Mouse (Mus musculus) spleen, adult 12 weeks (tissue): ENCODE data around the gene Ate1.
A peak's percentile ranks its signal among the peaks of the same experiment; 100 is the strongest.
"Not testable (repeated sequence)": the region's sequence is repeated elsewhere in the genome, so short reads cannot be mapped to it uniquely, and the experiment has no call there.

Experiments
- DNase-seq: peaks from one replicate; pipeline ENCODE4 v3.0.0; 2022; ENCODE audit warnings: low spot score

Gene Ate1

DNA sequence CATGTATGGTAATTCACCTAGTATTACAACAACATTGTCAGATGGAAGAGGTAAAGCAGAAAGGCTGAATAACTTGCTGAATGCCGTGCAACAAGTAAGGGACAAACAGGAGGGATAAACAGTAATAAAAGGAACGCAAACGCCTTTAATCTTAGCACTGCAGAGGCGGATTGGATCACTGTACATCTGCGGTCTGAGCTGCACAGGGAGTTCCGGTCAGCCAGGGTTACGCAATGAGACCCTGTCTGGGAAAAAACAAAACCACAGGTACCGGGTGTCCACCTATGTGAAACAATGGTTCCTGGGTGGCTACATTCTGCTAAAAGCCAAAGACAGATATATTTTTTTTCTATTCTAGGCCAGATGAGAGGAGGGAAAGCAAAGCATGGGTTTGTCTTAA lies 3.3 kb upstream of the Ate1 start:
- no peak for DNase-seq

DNA sequence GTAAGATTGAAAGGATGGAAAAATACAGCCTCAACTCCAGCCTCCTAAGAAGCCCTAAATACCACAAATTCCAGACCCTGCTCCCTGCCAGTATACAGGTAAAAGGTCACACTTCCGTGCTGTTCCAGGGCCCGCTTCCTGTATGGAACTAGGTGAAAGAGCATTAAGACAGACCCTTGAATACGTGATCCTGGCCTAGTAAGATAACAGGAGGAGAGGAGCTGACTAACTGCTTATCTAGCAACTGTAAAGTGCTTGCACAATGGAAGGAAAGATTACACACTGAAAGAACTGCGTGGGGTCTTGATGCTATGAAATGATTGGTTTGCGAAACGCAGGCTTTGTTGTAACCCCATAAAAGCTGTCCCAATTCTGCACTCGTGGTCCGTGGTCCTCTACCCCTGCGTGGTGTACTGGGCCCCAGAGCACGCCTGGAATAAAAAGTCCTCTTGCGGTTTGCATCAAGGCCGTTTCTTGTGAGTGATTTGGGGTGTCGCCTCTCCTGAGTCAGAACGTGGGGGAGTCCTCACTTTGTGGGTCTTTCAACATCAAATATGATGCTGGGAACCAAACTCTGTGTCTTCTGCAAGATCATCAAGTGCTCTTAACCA lies 748 bp upstream of the Ate1 start:
- no peak for DNase-seq

DNA sequence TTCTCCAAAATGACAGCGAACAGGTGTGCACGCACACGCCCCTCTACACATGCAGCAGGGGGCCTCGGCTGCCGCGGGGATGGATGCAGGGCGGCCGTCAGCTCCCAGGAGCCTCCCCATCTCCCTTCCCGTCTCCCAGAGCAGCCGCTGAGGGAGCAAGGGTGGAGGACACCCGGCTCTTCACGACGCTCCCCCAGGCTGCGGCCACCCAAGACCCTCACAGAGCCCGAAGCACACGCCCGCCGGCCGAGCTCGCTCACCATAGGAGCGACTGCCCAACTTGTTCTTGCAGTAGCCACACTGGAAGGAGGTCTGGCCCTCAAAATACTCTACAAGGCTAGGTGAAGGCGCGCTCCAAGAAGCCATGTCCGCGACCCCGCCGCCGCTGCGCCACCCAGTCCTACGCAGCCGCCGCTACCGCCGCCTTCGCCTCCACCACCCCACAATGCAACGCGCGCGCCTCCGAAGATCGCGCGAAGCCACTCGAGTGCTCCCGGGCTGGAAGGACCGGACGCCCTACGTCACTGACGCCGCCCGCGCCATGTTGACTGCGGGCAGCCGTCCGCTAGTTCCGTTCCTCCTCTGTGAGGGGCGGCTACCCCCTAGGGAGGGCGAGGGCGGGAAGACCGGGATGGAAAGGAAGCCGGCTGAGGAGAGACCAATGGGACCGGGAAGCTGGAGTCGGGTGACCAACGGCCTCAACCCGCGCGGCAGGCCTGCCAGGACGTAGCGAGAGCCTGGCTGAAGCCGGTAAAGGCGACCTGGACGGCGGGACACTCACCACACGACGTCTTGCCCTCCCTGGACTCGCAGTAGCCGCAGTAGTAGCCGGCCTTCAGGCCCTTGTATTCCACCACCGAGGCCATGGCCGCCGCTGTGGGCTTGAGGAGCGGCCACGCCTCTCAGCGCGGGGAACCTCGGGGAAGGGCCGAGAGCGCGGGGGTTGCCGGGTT lies 797 bp downstream of the Ate1 start:
- DNase-seq, result peak; percentile 89

DNA sequence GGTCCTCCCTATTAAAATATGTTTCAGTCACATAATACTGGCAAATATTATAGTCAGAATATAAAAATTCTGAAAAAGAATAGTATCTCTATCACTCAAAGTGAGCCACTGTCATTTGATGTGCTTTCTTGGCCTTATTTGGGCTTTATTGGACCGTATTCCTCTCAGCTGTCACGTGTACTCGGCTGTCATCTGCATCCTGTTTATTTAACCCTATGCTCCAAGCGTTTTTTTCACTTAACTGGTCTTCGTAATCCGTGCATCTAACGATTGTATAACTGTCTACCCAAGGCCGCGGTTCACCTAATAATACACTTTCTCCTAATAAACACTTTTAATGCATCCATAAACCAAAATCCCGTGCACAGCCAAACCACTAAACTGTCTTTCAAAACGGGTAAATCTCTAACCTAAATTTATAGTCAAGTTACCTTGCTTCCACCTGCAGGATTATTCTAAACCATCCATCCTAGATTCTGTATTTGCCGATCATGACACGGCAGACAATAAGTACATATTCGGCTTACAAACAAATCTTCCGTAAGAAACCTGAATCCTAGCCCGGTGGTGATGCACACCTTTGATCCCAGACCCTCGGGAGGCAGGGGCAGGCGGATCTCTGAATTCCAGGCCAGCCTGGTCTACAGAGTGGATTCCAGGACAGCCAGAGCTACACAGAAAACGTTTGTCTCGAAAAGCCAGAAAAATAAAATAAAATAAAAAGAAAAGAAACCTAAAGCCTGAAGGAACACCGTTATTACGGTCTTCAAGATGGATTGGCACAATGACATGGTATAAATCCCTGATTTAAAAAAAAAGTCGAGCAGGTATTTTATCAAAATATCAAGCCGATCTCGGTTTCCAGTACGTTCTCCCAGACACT lies 1.7 kb downstream of the Ate1 start:
- DNase-seq, result no peak

DNA sequence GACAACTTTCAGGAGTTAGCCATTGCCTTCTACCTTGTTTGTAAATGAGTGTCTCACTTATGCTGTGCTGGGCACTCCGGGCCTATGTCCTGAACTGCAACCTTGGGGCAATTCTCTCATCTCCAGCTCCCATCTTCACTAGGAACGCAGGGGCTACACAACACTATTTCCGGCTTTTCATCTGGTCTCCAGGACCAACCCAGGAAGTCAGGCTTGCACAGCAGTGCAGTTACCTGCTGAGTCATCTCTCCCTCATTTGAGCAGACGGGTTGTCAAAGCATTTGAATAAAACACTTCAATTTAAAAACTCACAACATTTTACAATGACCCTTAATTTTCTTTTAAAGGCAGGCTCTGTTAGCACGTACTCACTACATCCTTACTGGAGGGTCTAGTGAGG lies 9.9 kb downstream of the Ate1 start:
- no peak for DNase-seq

DNA sequence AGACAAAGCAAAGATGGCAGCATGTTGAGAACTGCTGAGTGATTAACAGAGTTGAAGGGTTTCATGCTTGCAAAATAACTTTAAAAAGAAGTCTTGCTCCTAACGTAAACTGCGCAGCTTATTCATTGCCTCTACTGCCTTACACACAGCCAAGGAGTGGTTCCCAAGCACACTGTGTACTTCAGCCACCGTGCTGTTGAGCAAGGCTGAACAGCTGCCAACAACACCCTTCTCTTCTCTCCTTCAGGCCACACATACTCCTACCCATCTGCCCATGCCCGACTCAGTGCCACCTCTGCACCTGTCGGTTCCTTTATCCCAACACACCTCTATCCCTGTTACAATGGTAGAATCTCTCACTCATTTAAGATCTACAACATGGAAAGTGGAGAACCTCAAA lies 17.2 kb downstream of the Ate1 start:
- no peak for DNase-seq

DNA sequence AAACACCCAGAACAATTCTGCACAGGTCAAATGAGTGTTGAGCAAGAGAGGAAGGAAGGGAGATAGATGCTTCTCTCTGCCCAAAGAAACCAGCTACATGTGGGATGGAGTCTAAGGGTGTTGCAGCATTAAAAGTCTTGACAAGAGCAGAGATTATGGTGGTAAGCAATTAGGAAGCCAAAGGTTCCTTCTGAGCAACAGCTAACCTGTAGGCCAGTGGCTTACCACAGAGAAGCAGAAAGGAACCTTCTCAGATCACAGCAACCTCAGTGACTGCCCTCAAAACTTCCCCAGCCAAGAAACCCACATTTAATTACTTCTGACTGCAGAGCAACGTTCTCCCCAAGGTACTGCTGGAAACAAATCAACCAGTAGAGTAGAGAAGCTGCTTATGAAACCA lies 18.7 kb downstream of the Ate1 start:
- no peak for DNase-seq

DNA sequence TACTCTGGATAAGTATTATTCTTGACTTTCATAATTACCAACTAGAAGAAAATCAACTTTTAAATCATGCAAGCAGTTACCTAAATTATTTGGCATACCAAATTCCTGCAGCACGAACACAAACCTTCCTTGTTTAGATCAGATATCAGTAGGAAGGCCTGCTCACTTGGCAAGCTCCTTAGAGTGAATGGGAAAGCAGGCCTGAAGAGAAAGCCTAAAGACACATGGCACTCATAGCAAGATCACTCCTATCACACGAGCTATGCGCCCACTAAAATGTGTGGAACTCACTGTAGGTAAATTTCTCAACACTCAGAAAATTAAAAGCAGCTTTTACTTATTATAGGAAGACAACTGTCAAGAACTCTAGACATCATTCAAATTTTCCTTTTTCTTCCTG lies 26.8 kb downstream of the Ate1 start:
- no peak for DNase-seq

DNA sequence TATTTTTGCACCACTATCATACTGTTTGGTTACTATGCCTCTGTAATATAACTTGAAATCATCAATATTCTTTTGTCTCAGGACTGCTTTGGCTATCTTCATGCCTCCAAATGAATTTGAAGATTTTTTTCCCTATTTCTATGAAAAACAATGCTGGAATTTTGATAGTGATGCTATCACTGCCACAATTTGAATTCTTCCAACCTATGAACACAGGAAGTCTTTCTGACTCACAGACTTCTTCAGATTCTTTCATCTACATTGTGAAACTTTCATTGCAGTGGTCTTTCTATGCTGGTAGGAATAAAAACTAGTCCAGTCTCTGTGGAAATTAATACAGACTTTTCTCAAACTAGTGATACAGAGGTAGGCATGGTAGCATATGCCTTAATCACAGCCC lies 28.1 kb downstream of the Ate1 start:
- DNase-seq, result no peak

DNA sequence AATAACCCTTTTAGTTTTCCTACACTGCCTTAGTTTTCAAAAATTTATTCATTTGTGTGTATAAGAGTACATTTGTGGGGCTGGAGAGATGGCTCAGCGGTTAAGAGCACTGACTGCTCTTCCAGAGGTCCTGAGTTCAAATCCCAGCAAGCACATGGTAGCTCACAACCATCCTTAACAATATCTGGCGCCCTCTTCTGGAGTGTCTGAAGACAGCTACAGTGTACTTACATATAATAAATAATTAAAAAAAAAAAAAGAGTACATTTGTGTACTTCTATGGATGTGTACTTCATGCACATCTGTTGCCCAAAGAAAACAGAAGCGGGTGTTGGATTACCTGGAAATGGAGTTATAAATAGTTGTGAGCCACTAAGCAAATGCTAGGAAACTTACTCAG lies 41.2 kb downstream of the Ate1 start:
- not testable (repeated sequence) for DNase-seq

DNA sequence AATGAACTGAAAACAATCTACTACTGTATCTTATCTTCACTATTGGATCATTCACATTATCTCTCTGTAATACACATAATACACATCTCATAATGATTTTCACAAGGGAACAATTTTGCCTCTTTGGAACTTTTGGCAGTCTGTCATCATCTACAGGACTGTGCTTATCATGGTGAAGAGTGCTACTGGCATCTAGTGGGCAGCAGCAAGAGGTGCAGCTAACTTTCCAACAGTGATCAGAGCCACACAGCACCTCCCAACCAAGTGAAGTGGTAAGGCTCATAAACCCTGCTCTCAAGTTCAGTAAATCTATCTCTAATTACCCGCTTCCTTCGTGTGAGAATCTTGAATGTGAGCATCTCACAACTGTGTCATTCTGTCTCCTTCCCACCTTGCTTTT lies 44.2 kb downstream of the Ate1 start:
- no peak for DNase-seq

DNA sequence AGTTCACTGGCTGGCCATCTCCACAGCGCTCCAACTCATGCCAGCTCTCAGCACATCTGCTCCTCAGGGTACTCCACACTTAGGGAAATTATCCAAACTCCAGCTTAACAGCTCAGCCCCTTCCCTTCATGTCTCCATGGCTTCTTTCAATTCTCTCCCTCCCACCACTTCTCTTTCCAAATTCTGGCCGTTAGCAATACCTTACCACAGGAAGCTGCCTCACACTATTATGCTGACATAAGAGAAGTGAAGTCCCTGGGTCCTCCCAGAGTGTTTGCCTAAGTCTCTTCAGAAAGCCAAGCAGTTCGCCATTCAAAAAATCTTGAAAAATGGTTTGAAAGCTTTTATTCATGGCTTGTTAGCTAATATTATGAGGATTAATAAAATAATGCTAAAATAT lies 46.3 kb downstream of the Ate1 start:
- no peak for DNase-seq

DNA sequence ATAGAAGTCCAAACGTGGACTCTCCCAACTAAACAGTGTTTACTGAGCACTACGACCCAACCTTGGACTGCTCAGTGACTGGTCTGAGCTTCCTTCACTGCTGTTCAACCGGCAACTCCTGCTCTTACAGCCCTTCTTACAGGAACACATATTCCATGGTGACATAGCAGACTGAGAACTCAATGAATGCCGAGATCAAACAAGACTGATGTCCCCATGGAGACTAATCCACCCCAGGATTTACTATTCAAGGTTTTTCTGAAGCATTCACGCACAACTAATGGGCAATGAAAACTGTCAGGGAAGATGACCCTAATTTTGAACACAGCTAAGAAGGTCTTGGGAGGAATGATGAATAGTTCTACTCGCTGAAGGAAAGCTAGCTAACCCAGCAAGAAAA lies 47.5 kb downstream of the Ate1 start:
- no peak for DNase-seq

DNA sequence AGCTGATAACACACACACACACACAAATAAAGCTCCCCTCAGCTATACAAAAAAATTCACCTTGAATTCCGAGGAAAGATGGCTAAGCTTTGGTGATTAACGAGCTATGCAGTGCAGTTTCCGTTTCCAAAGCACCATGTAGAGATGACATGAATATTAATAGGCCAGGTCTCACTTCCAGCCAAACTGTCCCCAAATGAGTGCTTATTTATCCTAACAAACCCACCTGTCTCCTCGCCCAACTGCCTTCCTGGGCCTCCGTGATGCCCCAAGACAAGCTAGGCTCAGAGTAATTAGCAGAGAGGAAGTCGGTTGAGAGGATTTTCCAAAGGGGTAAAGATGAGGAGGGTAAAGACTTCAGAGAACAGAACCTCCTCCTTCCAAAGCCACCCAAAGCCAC lies 49.1 kb downstream of the Ate1 start:
- no peak for DNase-seq

DNA sequence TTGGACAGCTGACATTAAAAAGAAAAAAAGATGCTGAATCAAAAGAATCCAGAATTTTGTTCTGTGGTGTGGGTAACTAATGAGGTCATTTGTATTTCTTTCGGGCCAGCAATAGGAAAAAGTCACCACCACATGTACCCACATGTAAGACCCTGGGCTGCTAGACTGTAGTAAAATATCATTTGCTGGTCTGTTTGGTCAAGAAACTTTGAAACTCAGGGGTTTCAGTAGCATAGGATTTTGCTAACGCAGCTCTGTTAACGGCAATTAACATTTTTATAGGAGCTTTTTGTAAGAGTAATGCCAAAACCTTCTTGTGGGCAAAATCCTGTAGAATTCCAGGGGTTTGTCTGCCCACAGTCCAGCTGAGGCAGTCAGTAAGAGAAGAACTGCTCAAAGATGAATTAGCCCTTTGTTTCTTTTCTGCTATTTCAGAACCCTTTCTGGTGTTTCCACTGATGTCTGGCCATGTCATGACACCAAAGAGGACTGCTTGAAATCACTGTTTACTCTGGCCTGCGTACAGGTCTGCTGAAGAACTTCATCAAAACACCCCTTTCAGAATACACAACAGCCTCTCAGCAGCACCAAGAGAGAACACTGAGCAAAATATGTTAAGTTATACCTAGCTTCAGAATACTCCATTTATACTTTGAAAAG lies 64.5 kb downstream of the Ate1 start:
- DNase-seq, result no peak

DNA sequence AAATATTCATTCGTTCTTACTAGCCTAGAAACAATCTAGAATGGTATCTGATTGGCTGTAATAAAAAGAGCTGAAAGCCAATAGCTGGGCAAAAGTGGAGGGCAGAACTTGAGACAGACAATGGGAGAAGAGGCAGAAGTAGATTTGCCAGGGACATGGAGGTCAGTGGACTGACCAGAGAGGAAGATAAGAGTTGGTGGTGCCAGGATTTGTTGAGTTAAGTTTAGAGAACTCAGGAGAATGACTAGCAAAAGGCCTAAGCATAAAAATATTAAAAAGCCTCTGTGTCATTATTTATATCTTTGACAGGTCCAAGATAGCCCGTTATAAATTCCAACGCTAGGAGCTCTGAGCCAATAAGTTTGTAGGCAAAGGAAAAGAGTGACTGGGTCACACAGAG lies 65.9 kb downstream of the Ate1 start:
- no peak for DNase-seq

DNA sequence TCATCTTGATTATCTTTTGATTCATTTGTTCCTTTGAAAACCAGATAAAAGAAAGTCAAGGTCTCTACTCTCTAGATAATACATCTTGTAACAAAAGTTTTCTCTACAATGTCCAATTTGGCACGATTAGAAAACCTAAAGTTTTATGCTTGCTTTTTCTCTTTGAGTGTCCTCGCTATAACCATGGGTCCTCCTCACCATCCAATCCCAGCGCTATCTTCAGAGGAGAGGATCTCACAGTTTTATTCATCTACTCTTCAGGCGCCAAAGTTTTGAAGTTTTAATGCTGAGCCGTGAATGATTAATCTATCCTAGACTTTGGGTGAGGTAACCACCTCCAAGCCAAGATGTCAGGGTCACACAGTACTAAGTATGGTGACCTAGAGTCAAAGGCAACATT lies 84.4 kb downstream of the Ate1 start:
- no peak for DNase-seq

DNA sequence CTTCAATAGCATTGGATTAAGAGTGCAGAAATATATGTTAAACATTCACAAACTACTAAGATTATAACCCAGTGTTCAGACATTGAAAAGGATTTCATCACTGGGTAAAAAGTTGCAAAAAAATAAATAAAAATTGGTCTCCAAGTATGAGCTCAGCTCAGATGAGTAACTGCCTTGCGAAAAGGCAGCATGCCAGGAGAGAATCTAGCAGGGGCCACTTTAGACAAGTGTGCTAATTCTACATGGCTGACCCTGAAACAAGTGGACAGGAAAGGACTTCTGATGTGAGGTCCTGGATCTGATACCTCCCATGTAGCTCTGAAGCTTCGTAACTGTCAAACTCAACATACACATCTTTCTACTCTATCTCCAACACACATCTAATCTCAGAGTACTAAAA lies 88.0 kb downstream of the Ate1 start:
- no peak for DNase-seq

DNA sequence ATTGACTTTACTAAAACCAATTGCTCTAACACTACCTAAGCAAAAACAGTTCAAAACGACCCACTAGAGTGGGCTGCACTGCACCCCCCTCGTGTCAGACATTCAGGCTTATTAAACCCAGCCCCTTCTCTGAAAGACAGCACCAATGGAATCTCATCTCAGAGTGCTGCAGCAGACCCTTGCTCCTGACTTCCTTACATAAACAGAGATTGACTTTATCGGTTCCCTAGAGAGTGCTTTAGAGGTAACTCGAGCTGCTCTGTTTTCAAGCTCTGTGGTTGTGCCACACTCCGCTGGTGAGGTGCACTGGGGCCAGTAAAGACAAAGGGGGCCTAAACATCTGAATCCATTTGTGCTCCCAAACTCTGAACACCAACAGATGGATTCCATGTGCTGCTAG lies 93.6 kb downstream of the Ate1 start:
- DNase-seq, result no peak

DNA sequence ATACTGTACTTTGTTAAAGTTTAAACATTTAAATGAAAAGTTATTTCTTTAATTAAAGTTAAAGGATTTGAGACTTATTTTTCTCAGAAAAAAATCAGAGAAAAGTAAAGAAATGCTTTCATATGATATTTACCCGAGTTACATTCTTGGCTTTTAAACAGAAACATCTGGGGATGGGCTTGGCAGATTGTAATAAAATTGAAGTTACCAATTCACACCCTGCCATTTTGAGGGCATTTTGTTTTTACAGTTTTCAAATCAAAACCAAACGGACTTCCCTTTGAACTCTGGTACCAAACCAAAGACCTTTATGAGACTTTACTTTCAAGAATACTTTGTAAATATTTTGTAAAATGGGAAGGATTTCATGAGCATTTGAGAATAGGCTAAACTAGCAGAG lies 94.2 kb downstream of the Ate1 start:
- no peak for DNase-seq

DNA sequence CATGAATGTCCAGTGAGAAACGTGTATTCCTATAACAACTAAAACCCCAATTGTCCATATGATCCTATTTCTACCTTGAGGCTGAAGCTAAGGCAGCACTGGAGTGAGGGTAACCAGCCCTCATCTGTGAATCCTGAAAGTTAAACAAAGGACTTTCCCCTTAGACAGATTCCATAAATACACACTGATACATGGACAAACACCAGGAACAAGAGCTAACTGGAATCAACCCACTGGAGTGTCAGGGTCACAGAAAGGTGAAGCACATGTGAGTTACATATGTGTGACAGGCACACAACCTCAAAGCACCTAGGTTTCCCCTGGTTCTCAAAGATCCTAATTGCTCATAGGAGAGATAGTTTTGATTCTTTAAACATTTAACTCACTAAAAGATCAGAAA lies 100.2 kb downstream of the Ate1 start:
- no peak for DNase-seq

DNA sequence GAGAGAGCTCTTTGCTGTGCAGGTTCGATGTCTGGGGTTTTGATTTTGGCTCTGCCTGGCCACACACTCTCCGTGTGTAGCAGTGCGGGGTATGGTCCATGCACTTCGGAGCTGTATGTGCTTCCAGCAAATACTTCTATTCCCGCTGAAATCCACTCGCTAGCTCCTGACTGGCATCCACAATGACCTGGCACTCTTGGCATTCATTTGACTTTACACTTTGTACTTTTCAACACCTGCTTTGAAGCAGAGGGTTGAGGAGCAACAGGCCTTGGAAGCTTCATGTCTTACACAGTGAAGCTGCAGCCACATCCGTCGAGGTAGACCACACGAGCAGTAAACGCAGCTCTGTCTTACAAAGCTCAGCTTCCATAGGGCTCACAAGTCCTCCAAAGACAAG lies 112.5 kb downstream of the Ate1 start:
- DNase-seq, result no peak
